Mouse (Mus musculus) CH12.LX (cell line): ENCODE data around the gene Tmem151b. TPM values are rescaled to one million over a fixed set of nuclear protein-coding genes. Genes with fewer than 3 reads are reported as not detected.

Source experiments
- DNase-seq: peaks from one replicate; pipeline ENCODE4 v3.0.0-alpha.2; 2013; ENCODE audit errors: extremely low read depth
- H3K27ac ChIP-seq: 2 replicates; pipeline ENCODE4 v1.5.1; 2012; ENCODE audit warnings: low read depth, mild to moderate bottlenecking, control low read depth, moderate library complexity; ENCODE audit not compliant: insufficient read depth
- H3K27me3 ChIP-seq: replicated peaks from 2 replicates; pipeline ENCODE3; 2012; ENCODE audit warnings: inconsistent platforms
- H3K36me3 ChIP-seq, 2 experiments: replicated peaks in 1 of 2; 2 replicates each; pipeline versions ENCODE3 to v1.6.1; 2012; ENCODE audit warnings: inconsistent platforms in 1 of 2, low read length in 1 of 2, mild to moderate bottlenecking in 1 of 2, mixed read lengths in 1 of 2, moderate library complexity in 1 of 2; ENCODE audit not compliant: control insufficient read depth in 1 of 2, insufficient read depth in 1 of 2
- H3K4me1 ChIP-seq, 2 experiments: 2 replicates each; pipeline ENCODE4 v1.6.1; 2012; ENCODE audit warnings: inconsistent platforms in 1 of 2, moderate library complexity in 1 of 2; ENCODE audit not compliant: insufficient read depth in 2 of 2, control insufficient read depth in 1 of 2
- H3K4me2 ChIP-seq: 2 replicates; pipeline ENCODE4 v1.6.1; 2012; ENCODE audit warnings: low read depth, mild to moderate bottlenecking, control low read depth; ENCODE audit not compliant: poor library complexity, insufficient read depth, severe bottlenecking
- H3K4me3 ChIP-seq, 3 experiments: fragments of 150-350 bp in 1 of 3; sonication (generic) in 1 of 3; replicated peaks in 1 of 3; 2 replicates each; pipeline versions ENCODE3 to v1.5.1; 2011 to 2012; ENCODE audit warnings: low read depth in 2 of 3, low read length in 2 of 3, mild to moderate bottlenecking in 2 of 3, moderate library complexity in 2 of 3, control low read depth in 1 of 3, improper control_type of control experiment in 1 of 3, inconsistent platforms in 1 of 3, mixed read lengths in 1 of 3; ENCODE audit not compliant: poor library complexity in 1 of 3
- H3K79me2 ChIP-seq: replicated peaks from 2 replicates; pipeline ENCODE4 v1.6.1; 2012; ENCODE audit warnings: mild to moderate bottlenecking, moderate library complexity; ENCODE audit not compliant: control insufficient read depth, poor library complexity, insufficient read depth, severe bottlenecking; ENCODE audit errors: extremely low read depth
- H3K9ac ChIP-seq: 2 replicates; pipeline ENCODE4 v1.6.1; 2012; ENCODE audit warnings: low read depth, mild to moderate bottlenecking, control low read depth, moderate library complexity; ENCODE audit not compliant: insufficient read depth
- H3K9me3 ChIP-seq: replicated peaks from 2 replicates; pipeline ENCODE3; 2012; ENCODE audit warnings: low read length, inconsistent platforms, mixed read lengths
- CHD1 ChIP-seq: IDR thresholded peaks from 2 replicates; pipeline ENCODE4 v1.6.1; 2012; ENCODE audit warnings: low read depth, low read length, improper control_type of control experiment, inconsistent platforms
- CTCF ChIP-seq, 2 experiments: IDR thresholded peaks in 1 of 2; conservative IDR thresholded peaks in 1 of 2; 2 replicates each; pipeline ENCODE4 v1.5.1; 2011 to 2012; ENCODE audit warnings: low read depth in 2 of 2, low read length in 2 of 2, improper control_type of control experiment in 1 of 2, inconsistent platforms in 1 of 2, mild to moderate bottlenecking in 1 of 2, moderate library complexity in 1 of 2
- ELF1 ChIP-seq: IDR thresholded peaks from 2 replicates; pipeline ENCODE4 v1.6.1; 2014; ENCODE audit warnings: low read depth, mild to moderate bottlenecking, inconsistent platforms, low read length, improper control_type of control experiment
- ETS1 ChIP-seq: conservative IDR thresholded peaks from 2 replicates; pipeline ENCODE4 v1.6.1; 2012; ENCODE audit warnings: low read depth, mild to moderate bottlenecking, inconsistent platforms, low read length, improper control_type of control experiment, moderate library complexity
- GABPA ChIP-seq: IDR thresholded peaks from 2 replicates; pipeline ENCODE4 v1.6.1; 2012; ENCODE audit warnings: low read depth, low read length, improper control_type of control experiment, inconsistent platforms; ENCODE audit not compliant: insufficient replicate concordance
- IRF4 ChIP-seq: IDR thresholded peaks from 2 replicates; pipeline ENCODE4 v1.6.1; 2014; ENCODE audit warnings: low read depth, mild to moderate bottlenecking, inconsistent platforms, low read length, improper control_type of control experiment
- KAT2A ChIP-seq: IDR thresholded peaks from 2 replicates; pipeline ENCODE4 v1.6.1; 2012; ENCODE audit warnings: low read length, improper control_type of control experiment, inconsistent platforms; ENCODE audit not compliant: insufficient replicate concordance
- MEF2A ChIP-seq: IDR thresholded peaks from 2 replicates; pipeline ENCODE4 v1.6.1; 2014; ENCODE audit warnings: low read depth, mild to moderate bottlenecking, inconsistent platforms, low read length, improper control_type of control experiment, borderline replicate concordance
- POLR2A ChIP-seq: IDR thresholded peaks from 2 replicates; pipeline ENCODE4 v1.6.1; 2011; ENCODE audit warnings: low read depth, mild to moderate bottlenecking, improper control_type of control experiment, low read length
- RAD21 ChIP-seq: IDR thresholded peaks from 2 replicates; pipeline ENCODE4 v1.6.1; 2011; ENCODE audit warnings: low read depth, mild to moderate bottlenecking, low read length, improper control_type of control experiment, moderate library complexity
- SMC3 ChIP-seq: IDR thresholded peaks from 2 replicates; pipeline ENCODE4 v1.6.1; 2011; ENCODE audit warnings: low read depth, low read length, improper control_type of control experiment
- USF2 ChIP-seq: conservative IDR thresholded peaks from 2 replicates; pipeline ENCODE4 v1.6.1; 2011; ENCODE audit warnings: low read depth, low read length, improper control_type of control experiment
- ZC3H11A ChIP-seq: IDR thresholded peaks from 2 replicates; pipeline ENCODE4 v1.6.1; 2012; ENCODE audit warnings: low read depth, mild to moderate bottlenecking, inconsistent platforms, low read length, improper control_type of control experiment
- ZKSCAN1 ChIP-seq: IDR thresholded peaks from 2 replicates; pipeline ENCODE4 v1.6.1; 2012; ENCODE audit warnings: low read depth, inconsistent platforms, low read length, improper control_type of control experiment, borderline replicate concordance
- dilution Hi-C: fragments of 300-500 bp; cut with MboI; formaldehyde crosslinking; loops from 2 replicates; pipeline ENCODE4 v1.14.3; 2020; ENCODE audit warnings: low sequenced_read_pairs; ENCODE audit not compliant: extremely low pct_unique_long_range_greater_than_20kb, extremely low pct_ligation_motif_present
- in situ Hi-C: fragments of 300-500 bp; cut with MboI; formaldehyde crosslinking; loops from 3 replicates; pipeline ENCODE4 v1.14.3; 2019; ENCODE audit warnings: low sequenced_read_pairs, low pct_ligation_motif_present, low pct_unique_long_range_greater_than_20kb, mixed read lengths
- polyA plus RNA-seq: library from polyadenylated mRNA; unstranded; fragments of >175 nt; gene quantifications from 2 replicates; pipeline ENCODE4 v1.2.1, GENCODE M21; 2012; ENCODE audit warnings: low read depth; ENCODE audit not compliant: insufficient read length
- total RNA-seq, 2 experiments: library from RNA; depleted of rRNA; stranded (reverse); fragments of 300-350 nt in 1 of 2; fragments of >200 nt in 1 of 2; gene quantifications; 2 replicates each; pipeline ENCODE4 v1.2.3; 2012 to 2014

Gene Tmem151b
- total and polyA plus RNA-seq, 3 experiments = 0.12 to 0.53 (median 0.42) TPM

DNA sequence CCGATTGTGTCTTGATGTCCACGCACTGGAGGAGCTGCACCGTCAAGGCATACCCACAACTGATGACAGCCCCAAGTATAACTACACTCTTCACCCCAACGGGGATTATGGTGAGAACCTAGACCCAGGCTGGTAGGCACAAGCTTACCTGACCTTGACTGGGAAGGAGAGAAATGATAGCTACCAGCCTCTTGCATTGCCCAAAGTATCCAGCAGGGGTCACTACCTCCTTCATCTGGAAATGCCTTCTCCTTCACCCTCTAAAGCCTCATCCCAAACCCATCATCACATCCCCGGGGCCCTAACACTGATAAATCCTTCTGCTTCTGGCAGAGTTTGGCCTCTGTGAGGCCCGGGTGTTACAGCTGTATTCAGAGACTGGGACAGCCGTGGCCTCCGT, 33.0 kb downstream of the Tmem151b start:
- dilution Hi-C loops = no loop called here
- TF ChIP-seq IRF4 = 0 out of 2 replicates have a peak, but pooled peaks have one; percentile 8
- TF ChIP-seq ETS1 = no peak
- TF ChIP-seq SMC3 = peak; percentile 88
- TF ChIP-seq ZKSCAN1 = no peak
- TF ChIP-seq ZC3H11A = 0 out of 2 replicates have a peak, but pooled peaks have one; percentile 16
- TF ChIP-seq CHD1 = no peak
- peak; percentile 76 for TF ChIP-seq RAD21
- TF ChIP-seq CTCF (conservative IDR thresholded peaks at IDR 0.05 in 1 of 2, IDR thresholded peaks at IDR 0.05 in 1 of 2; ENCODE audit: low read depth in 2 of 2, low read length in 2 of 2) = peak; percentile 89 to 99
- TF ChIP-seq, all 38 proteins: peak for 5
- in situ Hi-C loops = loop anchor here (5.0 kb wide), 1 partner anchor 36 kb away; no protein-coding TSS in a partner anchor

DNA sequence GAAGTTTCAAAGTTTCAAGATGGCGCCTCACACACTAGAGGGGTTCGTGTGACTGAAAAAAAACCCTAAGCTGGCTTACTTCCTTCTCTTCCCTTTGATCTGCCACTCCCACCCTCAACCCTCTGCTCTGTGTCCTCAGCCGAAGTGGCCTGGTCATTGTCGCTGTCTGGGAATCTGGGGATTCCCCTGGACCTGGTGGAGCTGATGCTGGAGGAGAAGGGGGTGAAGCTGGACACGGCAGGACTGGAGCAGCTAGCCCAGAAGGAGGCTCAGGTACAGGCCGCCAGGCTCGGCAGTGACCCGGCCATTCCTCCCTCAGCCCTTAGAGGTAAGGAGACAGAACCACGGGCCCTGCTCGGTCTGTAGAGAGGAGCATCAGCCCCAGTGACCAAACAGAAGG, 33.7 kb downstream of the Tmem151b start:
- Histone ChIP-seq H3K9ac (no peak overlapping the region), H3K79me2 (no peaks in the 10 kb centered on the region), H3K36me3 (peaks cover 53 to 89% of the 10 kb centered on the region in 2 experiments), H3K27ac (no peak overlapping the region), H3K27me3 (no peaks in the 10 kb centered on the region), H3K4me3 (no peak overlapping the region), H3K4me2 (no peak overlapping the region), H3K4me1 (no peaks in the 10 kb centered on the region), H3K9me3 (no peaks in the 10 kb centered on the region)
- in situ Hi-C loops (loop anchor here (5.0 kb wide), 1 partner anchor 36 kb away; no protein-coding TSS in a partner anchor), dilution Hi-C loops (no loop called here)
- no peak for TF ChIP-seq GABPA
- DNase-seq = no peak

More for the DNA sequence above, 33.0 kb downstream of the Tmem151b start:
- no peaks in the 10 kb centered on the region for H3K9me3 ChIP-seq
- H3K4me1 ChIP-seq = no peaks in the 10 kb centered on the region
- no peaks in the 10 kb centered on the region for H3K27me3 ChIP-seq
- no peak overlapping the region for H3K27ac ChIP-seq
- no peaks in the 10 kb centered on the region for H3K79me2 ChIP-seq
- H3K4me3 ChIP-seq = no peak overlapping the region
- no peak overlapping the region for H3K9ac ChIP-seq
- H3K4me2 ChIP-seq = no peak overlapping the region
- peaks cover 55 to 89% of the 10 kb centered on the region in 2 experiments for H3K36me3 ChIP-seq
- DNase-seq = peak; percentile 66

DNA sequence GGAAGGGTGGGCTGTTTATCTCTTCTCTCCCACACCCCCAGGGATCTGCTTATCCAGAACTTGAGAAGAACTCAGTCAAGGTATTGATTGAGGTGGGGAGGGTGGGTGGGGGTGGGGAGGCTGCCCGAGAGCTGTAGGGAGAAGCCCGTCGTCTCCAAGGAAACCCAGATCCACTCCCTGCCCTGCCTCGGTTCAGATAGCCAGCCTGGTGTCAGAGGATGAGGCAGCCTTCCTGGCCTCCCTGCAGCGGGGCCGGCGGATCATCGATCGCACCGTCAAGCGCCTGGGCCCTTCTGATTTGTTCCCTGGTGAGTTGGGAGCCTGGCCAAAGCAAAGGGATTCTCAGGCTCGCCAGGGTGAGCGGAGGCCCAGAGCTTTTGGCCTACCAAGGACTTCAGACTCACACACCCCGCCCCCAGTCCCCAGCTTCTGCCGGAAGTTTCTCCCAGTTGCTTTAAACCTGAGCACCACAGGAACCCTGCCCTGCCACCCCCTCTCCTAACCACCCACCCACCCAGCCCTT, 34.2 kb downstream of the Tmem151b start:
- no peaks in the 10 kb centered on the region for H3K27me3 ChIP-seq
- DNase-seq = no peak
- in situ Hi-C loops (loop anchor here (5.0 kb wide), 1 partner anchor 37 kb away; no protein-coding TSS in a partner anchor), dilution Hi-C loops (no loop called here)
- no peak for TF ChIP-seq ZC3H11A
- no peak for TF ChIP-seq ELF1
- TF ChIP-seq POLR2A = no peak
- no peak for TF ChIP-seq USF2
- TF ChIP-seq RAD21 = no peak
- TF ChIP-seq KAT2A = no peak
- TF ChIP-seq MEF2A = no peak
- TF ChIP-seq SMC3 = no peak
- no peak overlapping the region for H3K9ac ChIP-seq
- peaks cover 55 to 89% of the 10 kb centered on the region in 2 experiments for H3K36me3 ChIP-seq
- H3K4me1 ChIP-seq = no peaks in the 10 kb centered on the region
- no peaks in the 10 kb centered on the region for H3K9me3 ChIP-seq
- no peaks in the 10 kb centered on the region for H3K79me2 ChIP-seq
- H3K4me3 ChIP-seq = no peak overlapping the region
- no peak overlapping the region for H3K27ac ChIP-seq
- no peak overlapping the region for H3K4me2 ChIP-seq
